Mouse (Mus musculus) gastrocnemius, postnatal 4 days (tissue): ENCODE measurements around the gene Inpp5a. TPM values are rescaled to one million over a fixed set of nuclear protein-coding genes. Genes with fewer than 3 reads are reported as not detected.

Source experiments
- DNase-seq, 2 experiments: peaks; one replicate each; pipeline ENCODE4 v3.0.0; 2021 to 2022; ENCODE audit warnings: low spot score in 2 of 2, mixed read lengths in 2 of 2
- total RNA-seq, 2 experiments: library from RNA; stranded (reverse); gene quantifications; 2 replicates each; pipeline ENCODE4 v1.2.3; 2021

Inpp5a gene
- total RNA-seq, 2 experiments from 2014 or later, result 104 TPM

GRCm38 (mm10) chr7:139472052-139472451 is 83.1 kb downstream of the Inpp5a start:
- no peak for DNase-seq

GRCm38 (mm10) chr7:139472865-139473549 is 84.1 kb downstream of the Inpp5a start:
- peak; percentile 57 to 85 for DNase-seq

- no peak for DNase-seq
Measured at GRCm38 (mm10) chr7:139475896-139476295, 87.0 kb downstream of the Inpp5a start.

GRCm38 (mm10) chr7:139476700-139477099 is 87.8 kb downstream of the Inpp5a start:
- DNase-seq, result no peak

GRCm38 (mm10) chr7:139477748-139478147 is 88.8 kb downstream of the Inpp5a start:
- no peak for DNase-seq

GRCm38 (mm10) chr7:139479077-139479476 is 90.2 kb downstream of the Inpp5a start:
- DNase-seq, result no peak

- no peak for DNase-seq
Measured at GRCm38 (mm10) chr7:139479626-139480025, 90.7 kb downstream of the Inpp5a start.

- DNase-seq, result no peak
Measured at GRCm38 (mm10) chr7:139484206-139484955, 95.5 kb downstream of the Inpp5a start.

GRCm38 (mm10) chr7:139489721-139490211 is 100.9 kb downstream of the Inpp5a start:
- DNase-seq, result no peak

GRCm38 (mm10) chr7:139492351-139492750 is 103.4 kb downstream of the Inpp5a start:
- no peak for DNase-seq

- no peak for DNase-seq
Measured at GRCm38 (mm10) chr7:139492946-139493345, 104.0 kb downstream of the Inpp5a start.

- DNase-seq, result no peak
Measured at GRCm38 (mm10) chr7:139495791-139496190, 106.9 kb downstream of the Inpp5a start.

- no peak for DNase-seq
Measured at GRCm38 (mm10) chr7:139498038-139498625, 109.2 kb downstream of the Inpp5a start.

- DNase-seq, result no peak
Measured at GRCm38 (mm10) chr7:139504064-139504463, 115.2 kb downstream of the Inpp5a start.

GRCm38 (mm10) chr7:139506677-139507412 is 117.9 kb downstream of the Inpp5a start:
- no peak for DNase-seq

GRCm38 (mm10) chr7:139508938-139509337 is 120.0 kb downstream of the Inpp5a start:
- DNase-seq, result no peak

- peak in 1 of 2 experiments; percentile 40 for DNase-seq
Measured at GRCm38 (mm10) chr7:139515959-139516660, 127.2 kb downstream of the Inpp5a start.

- DNase-seq, result no peak
Measured at GRCm38 (mm10) chr7:139516661-139517016, 127.7 kb downstream of the Inpp5a start.

- no peak for DNase-seq
Measured at GRCm38 (mm10) chr7:139518352-139518751, 129.4 kb downstream of the Inpp5a start.

GRCm38 (mm10) chr7:139528309-139529076 is 139.6 kb downstream of the Inpp5a start:
- no peak for DNase-seq
